Mouse (Mus musculus) lung, postnatal 0 days (tissue): ENCODE results near the gene Ccdc116. TPM values are rescaled to one million over a fixed set of nuclear protein-coding genes. Genes with fewer than 3 reads are reported as not detected.
A peak's percentile ranks its signal among the peaks of the same experiment; 100 is the strongest.

ENCODE experiments used
- ATAC-seq: fragments of 200-750 bp; cut with Nextera tagmentation; 2 replicates; pipeline ENCODE4 v1.8.0; 2017; ENCODE audit warnings: moderate library complexity
- DNase-seq: peaks from one replicate; pipeline ENCODE4 v3.0.0-alpha.2; 2016; ENCODE audit warnings: low spot score
- H3K27ac ChIP-seq: fragments of 300-500 bp; sonication (generic); 2 replicates; pipeline ENCODE4 v1.5.1; 2014; ENCODE audit warnings: antibody characterized with exemption, mild to moderate bottlenecking, low read length, mixed read lengths
- H3K27me3 ChIP-seq: fragments of 300-500 bp; sonication (generic); replicated peaks from 2 replicates; pipeline ENCODE4 v1.6.1; 2014; ENCODE audit warnings: low read length, mixed read lengths; ENCODE audit not compliant: insufficient read depth
- H3K36me3 ChIP-seq: fragments of 300-500 bp; sonication (generic); 2 replicates; pipeline ENCODE4 v1.6.1; 2014; ENCODE audit warnings: low read length, mixed read lengths; ENCODE audit not compliant: insufficient read depth
- H3K4me1 ChIP-seq: fragments of 300-500 bp; sonication (generic); 2 replicates; pipeline ENCODE4 v1.6.1; 2014; ENCODE audit warnings: antibody characterized with exemption, low read depth, low read length, mixed read lengths; ENCODE audit not compliant: insufficient read depth
- H3K4me2 ChIP-seq: fragments of 300-500 bp; sonication (generic); replicated peaks from 2 replicates; pipeline ENCODE4 v1.6.1; 2014; ENCODE audit warnings: low read depth, mild to moderate bottlenecking, low read length, moderate library complexity, mixed read lengths
- H3K4me3 ChIP-seq: fragments of 300-500 bp; sonication (generic); 2 replicates; pipeline ENCODE4 v1.5.1; 2014; ENCODE audit warnings: low read depth, low read length
- H3K9ac ChIP-seq: fragments of 300-500 bp; sonication (generic); replicated peaks from 2 replicates; pipeline ENCODE4 v1.6.1; 2014; ENCODE audit warnings: low read depth, mild to moderate bottlenecking
- H3K9me3 ChIP-seq: fragments of 300-500 bp; sonication (generic); 2 replicates; pipeline ENCODE4 v1.6.1; 2016; ENCODE audit warnings: low read length, mixed read lengths
- CTCF ChIP-seq: IDR thresholded peaks from 2 replicates; pipeline ENCODE4 v1.5.1; 2016; ENCODE audit warnings: antibody characterized with exemption, mild to moderate bottlenecking
- EP300 ChIP-seq: IDR thresholded peaks from 2 replicates; pipeline ENCODE4 v1.6.1; 2016; ENCODE audit warnings: antibody characterized with exemption, mild to moderate bottlenecking, control low read depth
- WGBS: fragments of 180-500 bp; shearing (Covaris S2); extraction: QIAGEN DNeasy Blood & Tissue Kit; methylation state at CpG from one replicate; pipeline ENCODE4 v1.1.7; 2014; 5-methylcytosine and 5-hydroxymethylcytosine counted together
- polyA plus RNA-seq: library from polyadenylated mRNA; unstranded; fragments of >200 nt; fragmentation: Nextera tagmentation; extraction: Ambion mirVana; gene quantifications from 2 replicates; pipeline ENCODE4 v1.2.1, GENCODE M21; 2015

Gene Ccdc116
- polyA plus RNA-seq, 1 experiment from 2014 or later, result 0.13 TPM

- H3K36me3 ChIP-seq, result no peaks in the 10 kb centered on the region
- DNase-seq (no peak), ATAC-seq (no peak)
- peak overlapping the region; percentile 55 for H3K4me2 ChIP-seq
- H3K9me3 ChIP-seq, result no peaks in the 10 kb centered on the region
- H3K4me1 ChIP-seq, result peaks cover 10% of the 10 kb centered on the region
- H3K9ac ChIP-seq, result no peak overlapping the region
- no peak overlapping the region for H3K27ac ChIP-seq
- 8% methylated on average over 22 of the region's 22 CpGs for WGBS
- no peaks in the 10 kb centered on the region for H3K27me3 ChIP-seq
- peak overlapping the region; percentile 8 for H3K4me3 ChIP-seq
- no peak for TF ChIP-seq CTCF
- TF ChIP-seq EP300, result no peak
Measured at GRCm38 (mm10) chr16:17124119-17124870, 22.7 kb downstream of the Ccdc116 start.

GRCm38 (mm10) chr16:17121569-17121968 is 25.5 kb downstream of the Ccdc116 start:
- no peak for DNase-seq
- Histone ChIP-seq H3K4me2 (no peak overlapping the region), H3K27me3 (no peaks in the 10 kb centered on the region), H3K27ac (no peak overlapping the region), H3K9me3 (no peaks in the 10 kb centered on the region), H3K4me3 (no peak overlapping the region), H3K36me3 (no peaks in the 10 kb centered on the region), H3K9ac (no peak overlapping the region), H3K4me1 (peaks cover 10% of the 10 kb centered on the region)
- WGBS, result 79% methylated on average over 12 of the region's 14 CpGs
- ATAC-seq, result no peak
- TF ChIP-seq EP300, result no peak
- TF ChIP-seq CTCF, result no peak

GRCm38 (mm10) chr16:17117309-17117799 is 29.7 kb downstream of the Ccdc116 start:
- DNase-seq (no peak), ATAC-seq (no peak)
- no peak overlapping the region for H3K9ac ChIP-seq
- TF ChIP-seq CTCF (no peak), EP300 (no peak)
- H3K4me2 ChIP-seq, result no peak overlapping the region
- no peaks in the 10 kb centered on the region for H3K4me1 ChIP-seq
- H3K9me3 ChIP-seq, result no peaks in the 10 kb centered on the region
- 71% methylated on average over 5 of the region's 5 CpGs for WGBS
- H3K4me3 ChIP-seq, result no peak overlapping the region
- no peak overlapping the region for H3K27ac ChIP-seq
- no peaks in the 10 kb centered on the region for H3K27me3 ChIP-seq
- H3K36me3 ChIP-seq, result no peaks in the 10 kb centered on the region

GRCm38 (mm10) chr16:17110771-17111743 is 36.0 kb downstream of the Ccdc116 start, which contains the start of gene Ppil2:
Gene Ppil2, minus strand, starts transcription at chr16:17111257.
- no peaks in the 10 kb centered on the region for H3K9me3 ChIP-seq
- H3K9ac ChIP-seq, result peak within 1 kb of the TSS; percentile 77
- peak within 1 kb of the TSS; percentile 65 for H3K4me2 ChIP-seq
- peaks cover 9% of the 10 kb centered on the region; the same call in 1 of the 2 replicates for H3K4me1 ChIP-seq
- 6% methylated on average over 38 of the region's 38 CpGs for WGBS
- peak; percentile 84 for ATAC-seq
- no peak for TF ChIP-seq EP300
- no peak for TF ChIP-seq CTCF
- peak within 1 kb of the TSS; percentile 72 for H3K27ac ChIP-seq
- DNase-seq, result peak; percentile 92
- H3K4me3 ChIP-seq, result peak within 1 kb of the TSS; percentile 80
- H3K36me3 ChIP-seq, result peaks cover 10% of the 10 kb centered on the region; the same call in 1 of the 2 replicates
- no peaks in the 10 kb centered on the region for H3K27me3 ChIP-seq

GRCm38 (mm10) chr16:17104600-17104999 is 42.4 kb downstream of the Ccdc116 start:
- ATAC-seq (0 out of 2 replicates have a peak, but pooled peaks have one; percentile 44), DNase-seq (peak; percentile 65)

More at GRCm38 (mm10) chr16:17104600-17104999, 42.4 kb downstream of the Ccdc116 start:
- TF ChIP-seq CTCF (no peak), EP300 (no peak)
- Histone ChIP-seq H3K4me2 (no peak overlapping the region), H3K9ac (no peak overlapping the region), H3K4me1 (peaks cover 3% of the 10 kb centered on the region; the same call in 1 of the 2 replicates), H3K27me3 (no peaks in the 10 kb centered on the region), H3K4me3 (no peak overlapping the region), H3K27ac (no peak overlapping the region), H3K36me3 (peaks cover 25% of the 10 kb centered on the region), H3K9me3 (no peaks in the 10 kb centered on the region)
- 49% methylated on average over 4 of the region's 4 CpGs for WGBS
